Mouse (Mus musculus) olfactory bulb, adult 2 months (tissue): Measurements from ENCODE around the gene Patj. TPM values are rescaled to one million over a fixed set of nuclear protein-coding genes. Genes with fewer than 3 reads are reported as not detected.

Source experiments
- H3K27ac ChIP-seq: fragments of 200-500 bp; 2 replicates; pipeline ENCODE4 v1.5.1; 2012; ENCODE audit warnings: low read depth, low read length; ENCODE audit not compliant: insufficient read depth
- H3K4me1 ChIP-seq: fragments of 200-500 bp; 2 replicates; pipeline ENCODE4 v1.6.1; 2012; ENCODE audit warnings: low read length; ENCODE audit not compliant: control insufficient read depth, insufficient read depth
- H3K4me3 ChIP-seq: fragments of 200-500 bp; 2 replicates; pipeline ENCODE4 v1.5.1; 2012; ENCODE audit warnings: mild to moderate bottlenecking, low read depth, low read length, moderate library complexity; ENCODE audit not compliant: insufficient read depth
- CTCF ChIP-seq: fragments of 200-500 bp; IDR thresholded peaks from 2 replicates; pipeline ENCODE4 v1.5.1; 2012; ENCODE audit warnings: low read depth, mild to moderate bottlenecking, low read length, moderate library complexity; ENCODE audit not compliant: insufficient read depth
- POLR2A ChIP-seq: fragments of 200-500 bp; IDR thresholded peaks from 2 replicates; pipeline ENCODE4 v1.6.1; 2012; ENCODE audit warnings: mild to moderate bottlenecking, low read depth, low read length, moderate library complexity; ENCODE audit not compliant: insufficient read depth
- WGBS: fragments of 180-500 bp; shearing (Covaris S2); methylation state at CpG from one replicate; pipeline ENCODE4 v1.1.7; 2018; 5-methylcytosine and 5-hydroxymethylcytosine counted together
- polyA plus RNA-seq: library from polyadenylated mRNA; stranded (reverse); fragments of >200 nt; gene quantifications from 2 replicates; pipeline ENCODE4 v1.2.4, GENCODE M21; 2012; ENCODE audit warnings: low replicate concordance; ENCODE audit not compliant: missing spikeins, insufficient read depth, insufficient read length

Patj gene
- not detected in 2 replicates for polyA plus RNA-seq

DNA sequence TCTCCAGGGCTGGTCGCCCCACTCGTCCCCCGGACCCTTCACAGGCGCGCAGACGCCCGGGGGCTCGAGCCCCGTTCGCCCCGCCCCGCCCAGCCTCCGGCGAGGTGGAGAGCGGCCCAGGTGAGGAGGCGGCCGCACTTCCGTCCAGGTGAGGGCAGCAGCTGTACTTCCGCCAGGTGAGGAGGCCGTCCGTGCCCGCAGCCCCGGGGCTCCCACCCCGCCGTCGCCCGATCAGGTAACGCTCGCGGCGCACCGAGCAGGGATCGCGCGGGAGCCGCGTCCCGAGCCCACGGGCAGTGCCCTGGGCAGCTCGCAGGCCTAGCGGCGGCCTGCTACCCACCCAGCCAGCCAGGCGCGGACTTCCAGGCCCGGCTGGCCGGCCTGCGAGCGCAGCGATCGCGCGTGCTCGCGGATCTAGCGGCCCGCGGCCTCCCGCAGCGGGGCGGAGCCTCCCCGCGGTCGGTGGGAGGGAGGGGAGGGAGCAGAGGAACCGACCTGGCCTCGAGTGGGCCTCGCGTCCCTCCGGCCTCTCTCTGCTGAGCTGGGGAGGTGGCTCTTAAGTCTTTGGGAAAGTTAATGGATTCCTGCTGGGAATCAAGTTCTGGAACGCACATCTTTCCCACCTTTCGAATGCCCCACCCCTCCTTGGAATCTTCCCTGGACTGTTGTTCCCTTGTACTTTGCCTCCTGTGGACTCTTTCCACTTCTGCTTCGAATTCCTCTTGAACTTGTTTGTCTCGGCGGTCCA is at the start of gene Patj:
Gene Patj (plus strand): TSS at position 96 of the 748 bp plus-strand sequence.
- 2% methylated on average over 72 of the region's 73 CpGs for WGBS
- Histone ChIP-seq H3K27ac (peak within 1 kb of the TSS; percentile 3; the same call in 1 of the 2 replicates), H3K4me1 (peaks cover 3% of the 10 kb centered on the region; the same call in 1 of the 2 replicates), H3K4me3 (peak within 1 kb of the TSS; percentile 95)
- TF ChIP-seq CTCF = no peak
- peak; percentile 90 for TF ChIP-seq POLR2A

GRCm38 (mm10) chr4:98348580-98348979 is 47.0 kb upstream of the Patj start:
- TF ChIP-seq POLR2A = no peak
- no peak for TF ChIP-seq CTCF
- Histone ChIP-seq H3K4me3 (no peak overlapping the region), H3K4me1 (no peaks in the 10 kb centered on the region), H3K27ac (no peak overlapping the region)
- 89% methylated on average over 5 of the region's 5 CpGs for WGBS

- Histone ChIP-seq H3K4me3 (no peak overlapping the region), H3K4me1 (no peaks in the 10 kb centered on the region), H3K27ac (no peak overlapping the region)
- 95% methylated on average over 9 of the region's 9 CpGs for WGBS
- no peak for TF ChIP-seq POLR2A
- TF ChIP-seq CTCF = no peak
Measured at GRCm38 (mm10) chr4:98358034-98358809, 37.4 kb upstream of the Patj start.

DNA sequence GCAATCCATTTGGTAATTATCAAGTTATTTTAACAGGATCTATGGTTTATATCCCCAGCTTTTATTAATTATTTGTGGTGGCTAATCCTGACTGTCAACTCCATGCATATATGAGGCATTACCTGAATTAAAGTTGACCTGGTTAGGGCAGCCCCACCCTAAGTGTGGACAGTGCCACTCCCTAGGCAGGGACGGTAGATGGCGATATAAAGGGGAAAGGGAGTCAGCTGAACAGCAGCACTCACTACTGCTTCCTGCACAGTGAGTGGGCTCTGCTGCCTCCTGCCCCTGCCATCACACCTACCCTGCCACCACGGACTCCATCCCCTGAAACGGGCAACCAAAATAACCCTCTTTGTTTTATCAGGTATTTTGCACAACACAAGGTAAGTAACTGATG is 20.2 kb upstream of the Patj start:
- WGBS = 68% methylated on average over 4 of the region's 4 CpGs

GRCm38 (mm10) chr4:98376943-98377342 is 18.6 kb upstream of the Patj start:
- Histone ChIP-seq H3K4me3 (no peak overlapping the region), H3K4me1 (no peaks in the 10 kb centered on the region), H3K27ac (no peak overlapping the region)
- TF ChIP-seq POLR2A (no peak), CTCF (no peak)
- WGBS = 95% methylated on average over 2 of the region's 2 CpGs

More for the DNA sequence above, 20.2 kb upstream of the Patj start:
- no peak overlapping the region for H3K27ac ChIP-seq
- TF ChIP-seq POLR2A (no peak), CTCF (no peak)
- H3K4me1 ChIP-seq = no peaks in the 10 kb centered on the region
- H3K4me3 ChIP-seq = no peak overlapping the region

DNA sequence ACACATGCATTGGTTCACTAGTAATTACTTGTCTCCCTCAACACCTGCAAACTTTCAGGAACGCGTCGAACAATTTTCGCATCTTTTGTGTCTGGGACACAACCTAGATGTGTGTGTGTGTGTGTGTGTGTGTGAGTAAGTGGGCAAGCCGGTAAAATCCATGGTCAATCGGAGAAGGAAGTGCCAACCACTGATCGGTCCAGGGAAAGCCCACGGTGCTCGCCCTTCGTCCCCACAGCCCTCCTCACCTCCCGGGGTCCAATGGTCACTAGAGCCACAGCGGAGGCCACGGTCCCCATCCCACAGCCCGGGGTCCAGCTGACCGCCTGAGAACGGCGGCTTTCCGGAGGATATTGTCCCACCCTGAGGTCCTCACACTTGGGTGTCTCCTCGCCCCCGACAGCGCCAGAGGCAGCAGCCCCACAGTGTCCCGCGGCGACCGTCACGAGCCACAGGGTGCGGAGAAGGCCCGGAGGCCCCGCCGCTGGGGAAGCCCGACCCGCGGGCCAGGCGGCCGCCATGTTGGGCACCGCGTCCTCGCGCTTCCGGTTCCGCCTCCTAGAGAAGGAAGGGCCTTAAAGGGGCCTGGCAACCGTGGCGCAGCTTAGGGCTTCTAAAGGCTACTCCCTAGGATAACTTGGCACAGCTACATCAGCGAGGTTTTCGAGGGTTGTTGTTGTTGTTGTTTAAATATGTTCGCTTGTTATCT is 12.7 kb upstream of the Patj start, which contains the start of gene Tm2d1:
Gene Tm2d1 (minus strand): TSS at position 591 of the 709 bp plus-strand sequence.
- Histone ChIP-seq H3K4me3 (peak within 1 kb of the TSS; percentile 82), H3K4me1 (no peaks in the 10 kb centered on the region), H3K27ac (no peak within 1 kb of the TSS)
- under 1% methylated on average over 46 of the region's 46 CpGs for WGBS
- TF ChIP-seq CTCF (no peak), POLR2A (peak; percentile 80)

- WGBS = 80% methylated on average over 5 of the region's 5 CpGs
- no peak for TF ChIP-seq POLR2A
- no peak for TF ChIP-seq CTCF
- Histone ChIP-seq H3K4me3 (no peak overlapping the region), H3K27ac (no peak overlapping the region), H3K4me1 (no peaks in the 10 kb centered on the region)
Measured at GRCm38 (mm10) chr4:98385036-98385435, 10.5 kb upstream of the Patj start.

GRCm38 (mm10) chr4:98395346-98395689 is 267 bp upstream of the Patj start:
- Histone ChIP-seq H3K27ac (peak overlapping the region; percentile 3; the same call in 1 of the 2 replicates), H3K4me3 (peak overlapping the region; percentile 95), H3K4me1 (peaks cover 3% of the 10 kb centered on the region; the same call in 1 of the 2 replicates)
- TF ChIP-seq POLR2A (no peak), CTCF (no peak)
- 5% methylated on average over 7 of the region's 7 CpGs for WGBS
